9 mouse cellular contexts compared by ENCODE assay signal in the genomic region with DNA sequence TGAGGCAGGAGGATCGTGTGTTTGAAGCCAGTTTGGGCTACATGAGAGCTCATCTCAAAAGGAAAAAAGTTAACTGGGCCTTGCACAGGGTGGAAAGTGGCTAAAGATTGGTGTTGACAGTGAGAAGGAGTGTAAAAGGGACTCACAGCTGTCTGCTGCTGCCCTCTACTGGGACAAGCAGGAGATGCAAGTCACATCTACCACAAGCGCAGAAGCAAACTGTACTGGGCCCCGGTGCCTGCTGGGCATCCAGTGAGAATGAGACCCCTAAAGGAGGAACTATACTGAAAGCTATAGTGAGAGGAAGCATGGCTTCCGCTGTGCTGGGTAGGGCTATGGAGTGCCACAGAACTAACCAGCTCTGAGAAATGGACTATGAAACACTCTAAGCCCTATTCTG. TPM values are rescaled to one million over a fixed set of nuclear protein-coding genes. Genes with fewer than 3 reads are reported as not detected.
DNase-seq lines count a peak whose midpoint lies in the region; ATAC-seq and TF ChIP-seq lines count a peak whose summit lies in the region.
"Had no signal": no experiment of that assay in that cellular context is flagged by ENCODE, and none has a peak within 500 bp of the region (broad histone marks: within the 10 kb centered on the region; RNA-seq: fewer than 3 reads in every experiment).

No protein-coding gene starts in this region.

- TF ChIP-seq CTCF in G1E (IDR thresholded peaks at IDR 0.05; ENCODE audit: low read depth, low read length) = peak; percentile 78
- peak; percentile 97 for TF ChIP-seq CTCF in layer of hippocampus, adult 2 months (conservative IDR thresholded peaks at IDR 0.05)
- peak; percentile 91 for TF ChIP-seq CTCF in lung, adult 2 months (IDR thresholded peaks at IDR 0.05; ENCODE audit: insufficient read depth, low read length)
- peak; percentile 47; the same call in 1 of the 2 replicates for TF ChIP-seq CTCF in olfactory bulb, adult 2 months (IDR thresholded peaks at IDR 0.05; ENCODE audit: insufficient read depth, low read depth, low read length)
- peak; percentile 41; the same call in 1 of the 2 replicates for TF ChIP-seq CTCF in thymus, adult 2 months (IDR thresholded peaks at IDR 0.05; ENCODE audit: borderline replicate concordance, control insufficient read depth, extremely low read depth, insufficient read depth, low read length, poor library complexity)

- H3K9me3 ChIP-seq in G1E (replicated peaks) = no peaks in the 10 kb centered on the region
- no peaks in the 10 kb centered on the region for H3K9me3 ChIP-seq in forebrain, embryonic 14.5 days (replicated peaks; ENCODE audit: control insufficient read depth, low read length)
- H3K9me3 ChIP-seq: megakaryocyte, embryonic 14.5 days had no signal

- no peak overlapping the region for H3K9ac ChIP-seq in forebrain, embryonic 14.5 days (ENCODE audit: low read length)

- H3K4me1 ChIP-seq in G1E (ENCODE audit: insufficient read depth, low read depth, low read length) = no peaks in the 10 kb centered on the region
- no peaks in the 10 kb centered on the region for H3K4me1 ChIP-seq in forebrain, embryonic 14.5 days (ENCODE audit: control insufficient read depth, insufficient read depth, low read length)
- H3K4me1 ChIP-seq in lung, adult 2 months (ENCODE audit: control insufficient read depth, insufficient read depth, low read length) = no peaks in the 10 kb centered on the region
- H3K4me1 ChIP-seq in olfactory bulb, adult 2 months (ENCODE audit: control insufficient read depth, insufficient read depth, low read length) = no peaks in the 10 kb centered on the region
- no peaks in the 10 kb centered on the region for H3K4me1 ChIP-seq in thymus, adult 2 months (replicated peaks; ENCODE audit: control insufficient read depth, insufficient read depth, low read length)

- 15% methylated on average over 4 of the region's 4 CpGs for WGBS in forebrain, embryonic 14.5 days
- WGBS in lung, adult 2 months = 21% methylated on average over 4 of the region's 4 CpGs
- WGBS in olfactory bulb, adult 2 months = 11% methylated on average over 4 of the region's 4 CpGs
- 20% methylated on average over 4 of the region's 4 CpGs for WGBS in thymus, adult 2 months

- DNase-seq in G1E (ENCODE audit: low spot score) = peak; percentile 24
- peak; percentile 87 for DNase-seq in forebrain, embryonic 14.5 days (ENCODE audit: low spot score)
- DNase-seq in heart, postnatal 4 days = peak; percentile 86
- peak; percentile 81 to 89 for DNase-seq in layer of hippocampus, adult 2 months (ENCODE audit: low spot score in 2 of 2)
- peak; percentile 64 for DNase-seq in lung, adult 2 months
- DNase-seq in thymus, adult 2 months = peak; percentile 72

- TF ChIP-seq POLR2A in lung, adult 2 months (IDR thresholded peaks at IDR 0.05; ENCODE audit: borderline replicate concordance, extremely low read depth, low read depth, low read length) = no peak
- TF ChIP-seq POLR2A in olfactory bulb, adult 2 months (IDR thresholded peaks at IDR 0.05; ENCODE audit: insufficient read depth, low read depth, low read length) = no peak
- TF ChIP-seq POLR2A in thymus, adult 2 months (IDR thresholded peaks at IDR 0.05; ENCODE audit: control insufficient read depth, extremely low read depth, insufficient read depth, low read length, poor library complexity) = no peak

- peak; percentile 58 for ATAC-seq in G1E (ENCODE audit: extremely low read depth, insufficient number of reproducible peaks, low FRiP score, poor library complexity, severe bottlenecking)
- peak; percentile 74 for ATAC-seq in cerebellum, adult (ENCODE audit: insufficient number of reproducible peaks, low FRiP score, low TSS enrichment)
- peak; percentile 77 for ATAC-seq in forebrain, embryonic 14.5 days

- no peak overlapping the region for H3K4me2 ChIP-seq in forebrain, embryonic 14.5 days (ENCODE audit: low read length)

- no peaks in the 10 kb centered on the region for H3K27me3 ChIP-seq in G1E (ENCODE audit: insufficient read depth, low read length)
- no peaks in the 10 kb centered on the region for H3K27me3 ChIP-seq in forebrain, embryonic 14.5 days (replicated peaks; ENCODE audit: control insufficient read depth, insufficient read depth, low read length)
- no peaks in the 10 kb centered on the region for H3K27me3 ChIP-seq in thymus, adult 2 months (ENCODE audit: control insufficient read depth, insufficient read depth, low read length)
- H3K27me3 ChIP-seq: megakaryocyte, embryonic 14.5 days had no signal

- H3K4me3 ChIP-seq in G1E (ENCODE audit: low read depth, low read length) = no peak overlapping the region
- no peak overlapping the region for H3K4me3 ChIP-seq in forebrain, embryonic 14.5 days (ENCODE audit: low read depth, low read length)
- H3K4me3 ChIP-seq in layer of hippocampus, adult 2 months = no peak overlapping the region
- H3K4me3 ChIP-seq in lung, adult 2 months (replicated peaks; ENCODE audit: extremely low read depth, low read depth, low read length) = no peak overlapping the region
- H3K4me3 ChIP-seq in olfactory bulb, adult 2 months (ENCODE audit: insufficient read depth, low read depth, low read length) = no peak overlapping the region
- no peak overlapping the region for H3K4me3 ChIP-seq in thymus, adult 2 months (ENCODE audit: control insufficient read depth, insufficient read depth, low read length)
- H3K4me3 ChIP-seq: megakaryocyte, embryonic 14.5 days had no signal

- H3K27ac ChIP-seq in forebrain, embryonic 14.5 days (ENCODE audit: low read depth, low read length) = no peak overlapping the region
- no peak overlapping the region for H3K27ac ChIP-seq in layer of hippocampus, adult 2 months
- no peak overlapping the region for H3K27ac ChIP-seq in olfactory bulb, adult 2 months (ENCODE audit: insufficient read depth, low read depth, low read length)
- no peak overlapping the region for H3K27ac ChIP-seq in thymus, adult 2 months (ENCODE audit: control insufficient read depth, insufficient read depth, low read length)

- peaks cover 78% of the 10 kb centered on the region for H3K36me3 ChIP-seq in G1E (replicated peaks)
- H3K36me3 ChIP-seq in forebrain, embryonic 14.5 days (ENCODE audit: control insufficient read depth, insufficient read depth, low read length) = peaks cover 15% of the 10 kb centered on the region
- peaks cover 11% of the 10 kb centered on the region for H3K36me3 ChIP-seq in thymus, adult 2 months (ENCODE audit: control insufficient read depth, insufficient read depth, low read length)

RNA-seq across cellular contexts. Expression of a gene that starts 50.2 kb away (rescaled TPM):
- 39.3 and 42.7 TPM in 2 replicates for total RNA-seq in G1E (2014; fragmentation: Nextera tagmentation)
- total RNA-seq in G1E (2017) = 40.6 and 42.8 TPM in 2 replicates
- 17.4 and 19.0 TPM in 2 replicates for polyA plus RNA-seq in G1E (2012)
- polyA plus RNA-seq in forebrain, embryonic 14.5 days (2014; fragmentation: Nextera tagmentation; extraction: Ambion mirVana) = 21.2 and 22.9 TPM in 2 replicates
- 10 to 100 TPM; 18.1 to 19.9 TPM for total RNA-seq in heart, postnatal 4 days (2021)
- 10 to 100 TPM; 12.7 to 15.4 TPM for total RNA-seq in layer of hippocampus, adult 2 months (2021)
- 7.0 and 10.0 TPM in 2 replicates for polyA plus RNA-seq in lung, adult 2 months (2012; rRNA removed)
- not detected in 2 replicates for polyA plus RNA-seq in olfactory bulb, adult 2 months (2012; ENCODE audit: insufficient read depth, insufficient read length, low replicate concordance, missing spikeins)
- 18.1 and 20.9 TPM in 2 replicates for polyA plus RNA-seq in thymus, adult 2 months (2012; rRNA removed)

RNA-seq across cellular contexts. Expression of a gene that starts 50.3 kb away (rescaled TPM):
- total RNA-seq in G1E (2014; fragmentation: Nextera tagmentation) (6.4 and 8.6 TPM in 2 replicates), G1E (2017) (8.7 and 10.4 TPM in 2 replicates)
- 1.4 TPM in 2 replicates for polyA plus RNA-seq in G1E (2012)
- polyA plus RNA-seq in forebrain, embryonic 14.5 days (2014; fragmentation: Nextera tagmentation; extraction: Ambion mirVana) = 9.6 and 12.7 TPM in 2 replicates
- total RNA-seq in heart, postnatal 4 days (2021) = 10 to 100 TPM; 25.2 to 25.3 TPM
- 10 to 100 TPM; 16.3 to 17.2 TPM for total RNA-seq in layer of hippocampus, adult 2 months (2021)
- 3.5 and 5.7 TPM in 2 replicates for polyA plus RNA-seq in lung, adult 2 months (2012; rRNA removed)
- not detected in 2 replicates for polyA plus RNA-seq in olfactory bulb, adult 2 months (2012; ENCODE audit: insufficient read depth, insufficient read length, low replicate concordance, missing spikeins)
- 0.93 and 0.94 TPM in 2 replicates for polyA plus RNA-seq in thymus, adult 2 months (2012; rRNA removed)

Comparison
In these comparisons a context has a peak if more than half of its experiments do, and no peak if none do; other contexts are left out.
1. DNase-seq: peak in every context shown above with its lines; median percentile 87 in forebrain, embryonic 14.5 days; 86 in heart, postnatal 4 days; 85 in layer of hippocampus, adult 2 months; 72 in thymus, adult 2 months; 64 in lung, adult 2 months; 24 in G1E.
2. CTCF ChIP-seq: peak in every context shown above with its lines; median percentile 97 in layer of hippocampus, adult 2 months; 91 in lung, adult 2 months; 78 in G1E; 47 in olfactory bulb, adult 2 months; 41 in thymus, adult 2 months.